Mouse (Mus musculus) ES-E14 (cell line): ENCODE measurements around the gene Arhgef2. TPM values are rescaled to one million over a fixed set of nuclear protein-coding genes. Genes with fewer than 3 reads are reported as not detected.

ENCODE experiments used
- DNase-seq: peaks from one replicate; pipeline ENCODE4 v3.0.0-alpha.2; 2013; ENCODE audit warnings: low read depth, low spot score
- H3K27ac ChIP-seq: 2 replicates; pipeline ENCODE4 v1.5.1; 2012; ENCODE audit warnings: low read depth, mild to moderate bottlenecking, low read length, moderate library complexity, mixed read lengths; ENCODE audit not compliant: poor library complexity, insufficient read depth, severe bottlenecking
- H3K36me3 ChIP-seq: 2 replicates; pipeline ENCODE4 v1.6.1; 2012; ENCODE audit warnings: mild to moderate bottlenecking, low read length, moderate library complexity, mixed read lengths; ENCODE audit not compliant: control insufficient read depth, poor library complexity, insufficient read depth, severe bottlenecking
- H3K4me1 ChIP-seq, 2 experiments: fragments of 150-350 bp in 1 of 2; sonication (generic) in 1 of 2; 2 replicates each; pipeline ENCODE4 v1.6.1; 2012; ENCODE audit warnings: low read length in 2 of 2, mild to moderate bottlenecking in 1 of 2, mixed read lengths in 1 of 2; ENCODE audit not compliant: control insufficient read depth in 2 of 2, insufficient read depth in 2 of 2, poor library complexity in 1 of 2
- H3K4me3 ChIP-seq, 2 experiments: fragments of 150-350 bp in 1 of 2; sonication (generic) in 1 of 2; 2 replicates each; pipeline ENCODE4 v1.5.1; 2012; ENCODE audit warnings: low read length in 2 of 2, low read depth in 1 of 2, mild to moderate bottlenecking in 1 of 2, mixed read lengths in 1 of 2; ENCODE audit not compliant: insufficient read depth in 1 of 2, poor library complexity in 1 of 2, severe bottlenecking in 1 of 2
- H3K9ac ChIP-seq: 2 replicates; pipeline ENCODE4 v1.6.1; 2012; ENCODE audit warnings: low read depth, mild to moderate bottlenecking, low read length, mixed read lengths; ENCODE audit not compliant: poor library complexity, insufficient read depth, severe bottlenecking
- H3K9me3 ChIP-seq: fragments of 150-350 bp; sonication (generic); 2 replicates; pipeline ENCODE4 v1.6.1; 2012; ENCODE audit warnings: low read depth, mild to moderate bottlenecking, low read length; ENCODE audit not compliant: control insufficient read depth, insufficient read depth
- CHD2 ChIP-seq: IDR thresholded peaks from 2 replicates; pipeline ENCODE4 v1.6.1; 2014; ENCODE audit warnings: mild to moderate bottlenecking, low read depth, low read length, inconsistent platforms
- HCFC1 ChIP-seq: IDR thresholded peaks from 2 replicates; pipeline ENCODE4 v1.6.1; 2012; ENCODE audit warnings: low read length, inconsistent platforms, borderline replicate concordance; ENCODE audit not compliant: insufficient read depth
- MAFK ChIP-seq: IDR thresholded peaks from 2 replicates; pipeline ENCODE4 v1.6.1; 2014; ENCODE audit warnings: mild to moderate bottlenecking, low read depth, low read length, inconsistent platforms; ENCODE audit not compliant: insufficient read depth
- ZC3H11A ChIP-seq: IDR thresholded peaks from 2 replicates; pipeline ENCODE4 v1.6.1; 2012; ENCODE audit warnings: low read depth, mild to moderate bottlenecking, inconsistent platforms, low read length, borderline replicate concordance
- ZNF384 ChIP-seq: IDR thresholded peaks from 2 replicates; pipeline ENCODE4 v1.6.1; 2012; ENCODE audit warnings: low read depth, low read length, inconsistent platforms
- in situ Hi-C, 2 experiments: fragments of 600-800 bp; cut with MboI; formaldehyde crosslinking; loops; one replicate each; pipeline ENCODE4 v1.15.1; 2025; ENCODE audit warnings: low sequenced_read_pairs in 2 of 2, inconsistent platforms in 1 of 2; ENCODE audit not compliant: unreplicated experiment in 2 of 2
- total RNA-seq: library from RNA; depleted of rRNA; stranded (reverse); fragments of 300-350 nt; gene quantifications from 2 replicates; pipeline ENCODE4 v1.2.3, GENCODE M21; 2012

Arhgef2 gene
- total RNA-seq, 1 experiment: 50.8 TPM

GRCm38 (mm10) chr3:88563966-88564365 lies 41.8 kb upstream of the Arhgef2 start:
- Histone ChIP-seq H3K4me3 (no peak overlapping the region), H3K9ac (no peak overlapping the region), H3K9me3 (no peaks in the 10 kb centered on the region), H3K27ac (no peak overlapping the region), H3K4me1 (peaks cover 5 to 33% of the 10 kb centered on the region in 2 experiments; a peak in 3 of 4 replicates), H3K36me3 (peaks cover 77% of the 10 kb centered on the region)
- in situ Hi-C loops: no loop called here
- TF ChIP-seq HCFC1 (no peak), ZC3H11A (no peak), ZNF384 (no peak), MAFK (no peak), CHD2 (no peak)
- no peak for DNase-seq

- Histone ChIP-seq H3K9me3 (no peaks in the 10 kb centered on the region), H3K36me3 (peaks cover 70% of the 10 kb centered on the region), H3K27ac (peak overlapping the region; percentile 36), H3K9ac (peak overlapping the region; percentile 23; the same call in 1 of the 2 replicates), H3K4me3 (no peak overlapping the region), H3K4me1 (peaks cover 5 to 35% of the 10 kb centered on the region in 2 experiments; a peak in 3 of 4 replicates)
- TF ChIP-seq ZNF384 (no peak), ZC3H11A (no peak), HCFC1 (no peak), MAFK (no peak), CHD2 (no peak)
- DNase-seq: no peak
- in situ Hi-C loops: no loop called here
Observed at GRCm38 (mm10) chr3:88566116-88566515, 39.6 kb upstream of the Arhgef2 start.

- peak overlapping the region; percentile 95 for H3K27ac ChIP-seq
- H3K4me1 ChIP-seq: peaks cover 4 to 35% of the 10 kb centered on the region in 2 experiments; a peak in 3 of 4 replicates
- H3K36me3 ChIP-seq: peaks cover 70% of the 10 kb centered on the region
- in situ Hi-C loops: no loop called here
- H3K9ac ChIP-seq: no peak overlapping the region
- no peak overlapping the region for H3K4me3 ChIP-seq
- TF ChIP-seq HCFC1: no peak
- no peak for TF ChIP-seq MAFK
- no peak for DNase-seq
- no peaks in the 10 kb centered on the region for H3K9me3 ChIP-seq
Observed at GRCm38 (mm10) chr3:88566536-88567061, 39.2 kb upstream of the Arhgef2 start.

GRCm38 (mm10) chr3:88567892-88568291 lies 37.9 kb upstream of the Arhgef2 start:
- peak overlapping the region; percentile 95 for H3K27ac ChIP-seq
- H3K9me3 ChIP-seq: no peaks in the 10 kb centered on the region
- TF ChIP-seq MAFK (no peak), ZNF384 (no peak), HCFC1 (no peak), ZC3H11A (no peak), CHD2 (no peak)
- peaks cover 62% of the 10 kb centered on the region for H3K36me3 ChIP-seq
- peaks cover 0 to 28% of the 10 kb centered on the region in 2 experiments; a peak in 3 of 4 replicates for H3K4me1 ChIP-seq
- DNase-seq: no peak
- H3K4me3 ChIP-seq: peak overlapping the region in 1 of 2 experiments; percentile 63; a peak in 2 of 4 replicates
- in situ Hi-C loops: no loop called here
- peak overlapping the region; percentile 76 for H3K9ac ChIP-seq

- peaks cover 55% of the 10 kb centered on the region for H3K36me3 ChIP-seq
- DNase-seq: no peak
Observed at GRCm38 (mm10) chr3:88568615-88569014, 37.2 kb upstream of the Arhgef2 start.

More at GRCm38 (mm10) chr3:88568615-88569014, 37.2 kb upstream of the Arhgef2 start:
- Histone ChIP-seq H3K9ac (peak overlapping the region; percentile 76; the same call in 1 of the 2 replicates), H3K4me1 (peaks cover 4 to 27% of the 10 kb centered on the region in 2 experiments), H3K9me3 (no peaks in the 10 kb centered on the region), H3K27ac (peak overlapping the region; percentile 95), H3K4me3 (peak overlapping the region; percentile 31 to 63; a peak in 2 of 4 replicates)
- in situ Hi-C loops: no loop called here
- TF ChIP-seq HCFC1 (no peak), ZC3H11A (no peak), CHD2 (no peak), MAFK (no peak), ZNF384 (no peak)
